Mouse (Mus musculus) bone marrow macrophage, adult 2 months (primary cell): Measurements from ENCODE around the gene Fuz.

Experiments used
- CTCF ChIP-seq: IDR thresholded peaks from 2 replicates; pipeline ENCODE4 v1.5.1; 2012; ENCODE audit warnings: low read depth, mild to moderate bottlenecking, low read length, moderate library complexity
- POLR2A ChIP-seq: IDR thresholded peaks from 2 replicates; pipeline ENCODE4 v1.6.1; 2012; ENCODE audit warnings: mild to moderate bottlenecking, low read depth, low read length, borderline replicate concordance

DNA sequence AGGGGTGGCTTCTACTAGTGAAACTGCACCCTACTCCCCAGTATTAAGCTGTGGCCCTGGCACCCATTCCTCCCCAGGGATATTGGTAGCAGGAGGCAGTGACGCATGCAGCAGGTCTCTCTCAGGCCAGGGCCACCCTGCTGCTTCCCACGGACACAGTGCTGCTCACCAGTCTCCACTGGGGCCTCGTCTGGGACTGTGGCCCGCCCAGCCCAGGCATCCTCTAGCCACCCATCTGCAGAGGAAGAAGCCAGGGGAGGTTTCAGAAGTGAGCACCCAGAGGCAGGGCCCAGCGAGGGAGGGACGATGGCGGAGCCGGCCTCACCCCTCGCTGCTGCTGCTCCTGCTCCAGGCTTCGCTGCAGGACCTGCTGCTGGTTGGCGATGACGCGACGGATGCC, 32.7 kb upstream of the Fuz start:
- TF ChIP-seq POLR2A (no peak), CTCF (no peak)
